Mouse (Mus musculus): Measurements from ENCODE around the gene Nfe2.

Nfe2 gene

GRCm38 (mm10) chr15:103257790-103258728 lies at the start of gene Nfe2:
Nfe2 (minus strand) TSS chr15:103258403.
- no peak for DNase-seq (ENCODE audit: low spot score in 2 of 2)

- peak; percentile 84 to 85 for DNase-seq (ENCODE audit: low spot score in 2 of 2)
Observed at GRCm38 (mm10) chr15:103307125-103307524, 48.9 kb upstream of the Nfe2 start.

GRCm38 (mm10) chr15:103305792-103306645 lies 47.8 kb upstream of the Nfe2 start:
- DNase-seq (ENCODE audit: low spot score in 2 of 2), result no peak

GRCm38 (mm10) chr15:103305070-103305678 lies 47.0 kb upstream of the Nfe2 start:
- DNase-seq (ENCODE audit: low spot score in 2 of 2), result peak; percentile 98

- DNase-seq (ENCODE audit: low spot score in 2 of 2), result no peak
Observed at GRCm38 (mm10) chr15:103304616-103304969, 46.4 kb upstream of the Nfe2 start.

- DNase-seq (ENCODE audit: low spot score in 2 of 2), result no peak
Observed at GRCm38 (mm10) chr15:103303916-103304615, 45.9 kb upstream of the Nfe2 start.

GRCm38 (mm10) chr15:103302341-103303021 lies 44.3 kb upstream of the Nfe2 start:
- DNase-seq (ENCODE audit: low spot score in 2 of 2), result no peak

- no peak for DNase-seq (ENCODE audit: low spot score in 2 of 2)
Observed at GRCm38 (mm10) chr15:103301547-103302340, 43.5 kb upstream of the Nfe2 start.

- no peak for DNase-seq (ENCODE audit: low spot score in 2 of 2)
Observed at GRCm38 (mm10) chr15:103301046-103301445, 42.8 kb upstream of the Nfe2 start.

GRCm38 (mm10) chr15:103300560-103300959 lies 42.4 kb upstream of the Nfe2 start:
- DNase-seq (ENCODE audit: low spot score in 2 of 2), result no peak

GRCm38 (mm10) chr15:103300067-103300471 lies 41.9 kb upstream of the Nfe2 start:
- peak in 1 of 2 experiments; percentile 61 for DNase-seq (ENCODE audit: low spot score in 2 of 2)

- no peak for DNase-seq (ENCODE audit: low spot score in 2 of 2)
Observed at GRCm38 (mm10) chr15:103299644-103300043, 41.4 kb upstream of the Nfe2 start.

GRCm38 (mm10) chr15:103298861-103299616 lies 40.8 kb upstream of the Nfe2 start:
- no peak for DNase-seq (ENCODE audit: low spot score in 2 of 2)

GRCm38 (mm10) chr15:103298026-103298425 lies 39.8 kb upstream of the Nfe2 start:
- no peak for DNase-seq (ENCODE audit: low spot score in 2 of 2)

- DNase-seq (ENCODE audit: low spot score in 2 of 2), result no peak
Observed at GRCm38 (mm10) chr15:103297313-103297712, 39.1 kb upstream of the Nfe2 start.

GRCm38 (mm10) chr15:103295851-103296250 lies 37.6 kb upstream of the Nfe2 start:
- DNase-seq (ENCODE audit: low spot score in 2 of 2), result no peak

GRCm38 (mm10) chr15:103294649-103295048 lies 36.4 kb upstream of the Nfe2 start:
- no peak for DNase-seq (ENCODE audit: low spot score in 2 of 2)

- no peak for DNase-seq (ENCODE audit: low spot score in 2 of 2)
Observed at GRCm38 (mm10) chr15:103293375-103293774, 35.2 kb upstream of the Nfe2 start.

- no peak for DNase-seq (ENCODE audit: low spot score in 2 of 2)
Observed at GRCm38 (mm10) chr15:103292673-103293345, 34.6 kb upstream of the Nfe2 start.
